Mouse (Mus musculus) lung, embryonic 16.5 days (tissue): Measurements from ENCODE around the gene Serpinb8. TPM values are rescaled to one million over a fixed set of nuclear protein-coding genes. Genes with fewer than 3 reads are reported as not detected.

Source experiments
- ATAC-seq: fragments of 200-750 bp; cut with Nextera tagmentation; 2 replicates; pipeline ENCODE4 v1.8.0; 2017; ENCODE audit warnings: low read depth, mild to moderate bottlenecking, moderate library complexity
- H3K27ac ChIP-seq: fragments of 300-500 bp; sonication (generic); 2 replicates; pipeline ENCODE4 v1.5.1; 2014; ENCODE audit warnings: mild to moderate bottlenecking, control low read depth, low read length
- H3K27me3 ChIP-seq: fragments of 300-500 bp; sonication (generic); 2 replicates; pipeline ENCODE4 v1.6.1; 2014; ENCODE audit warnings: low read depth, low read length, mixed read lengths; ENCODE audit not compliant: control insufficient read depth, insufficient read depth
- H3K36me3 ChIP-seq: fragments of 300-500 bp; sonication (generic); 2 replicates; pipeline ENCODE4 v1.6.1; 2014; ENCODE audit warnings: low read length; ENCODE audit not compliant: control insufficient read depth, insufficient read depth
- H3K4me1 ChIP-seq: fragments of 300-500 bp; sonication (generic); replicated peaks from 2 replicates; pipeline ENCODE4 v1.6.1; 2014; ENCODE audit warnings: low read length, mixed read lengths; ENCODE audit not compliant: control insufficient read depth, insufficient read depth
- H3K4me2 ChIP-seq: fragments of 300-500 bp; sonication (generic); 2 replicates; pipeline ENCODE4 v1.6.1; 2014; ENCODE audit warnings: low read depth, low read length, control low read depth
- H3K4me3 ChIP-seq: fragments of 300-500 bp; sonication (generic); 2 replicates; pipeline ENCODE4 v1.5.1; 2014; ENCODE audit warnings: mild to moderate bottlenecking, low read length, control low read depth
- H3K9ac ChIP-seq: fragments of 300-500 bp; sonication (generic); 2 replicates; pipeline ENCODE4 v1.6.1; 2014; ENCODE audit warnings: low read length, control low read depth
- H3K9me3 ChIP-seq: fragments of 300-500 bp; sonication (generic); 2 replicates; pipeline ENCODE4 v1.6.1; 2016; ENCODE audit warnings: low read length; ENCODE audit not compliant: control insufficient read depth
- WGBS: fragments of 180-500 bp; shearing (Covaris S2); extraction: QIAGEN DNeasy Blood & Tissue Kit; methylation state at CpG from one replicate; pipeline ENCODE4 v1.1.7; 2014; 5-methylcytosine and 5-hydroxymethylcytosine counted together
- polyA plus RNA-seq: library from polyadenylated mRNA; unstranded; fragments of >200 nt; fragmentation: Nextera tagmentation; extraction: Ambion mirVana; gene quantifications from 2 replicates; pipeline ENCODE4 v1.2.1, GENCODE M21; 2015

Serpinb8 gene
- polyA plus RNA-seq = 4.8 and 5.9 TPM in 2 replicates

DNA sequence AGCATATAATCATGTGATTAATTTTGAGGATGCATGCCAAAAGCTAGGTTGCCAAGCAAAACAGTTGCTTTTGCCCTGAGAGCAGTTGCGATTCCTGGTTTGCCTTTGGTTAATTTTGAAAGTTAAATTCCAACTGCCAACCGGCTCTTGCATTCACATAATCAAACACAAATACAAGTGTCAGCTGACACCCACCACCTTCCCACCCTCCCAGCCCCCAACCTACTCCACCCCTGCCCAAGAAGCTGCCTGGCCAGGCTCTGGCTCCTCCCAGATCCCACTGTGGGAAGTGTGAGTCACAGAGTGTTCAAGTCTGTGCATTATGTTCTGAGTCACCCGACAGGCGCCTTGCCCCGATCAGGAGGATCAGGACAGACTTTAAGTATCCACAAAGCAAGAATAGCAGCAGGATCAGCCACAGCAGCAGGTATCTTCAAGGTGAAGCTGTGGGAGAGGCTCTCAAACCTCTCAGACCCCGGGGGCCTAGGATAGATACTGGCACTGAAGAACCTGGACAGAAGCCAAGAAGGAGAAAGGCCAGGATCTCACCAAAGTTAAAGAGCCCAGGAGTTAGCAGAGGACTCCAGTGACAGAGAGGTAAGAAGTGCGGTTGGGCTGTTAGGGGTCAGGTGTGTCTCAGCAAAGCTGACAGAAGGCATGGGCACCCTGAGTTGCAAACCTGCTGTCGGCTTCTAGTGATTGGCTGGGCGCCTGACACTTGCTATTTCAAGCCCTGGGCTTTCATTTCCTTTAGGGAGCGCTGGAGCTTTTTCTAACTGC, at the start of gene Serpinb8:
Serpinb8 (plus strand) TSS at position 316 of the 780 bp plus-strand sequence.
- peak within 1 kb of the TSS; percentile 50 for H3K9ac ChIP-seq
- peak within 1 kb of the TSS; percentile 78 for H3K27ac ChIP-seq
- peak within 1 kb of the TSS; percentile 40 for H3K4me3 ChIP-seq
- no peaks in the 10 kb centered on the region for H3K36me3 ChIP-seq
- H3K27me3 ChIP-seq = no peaks in the 10 kb centered on the region
- 10% methylated on average over 10 of the region's 10 CpGs for WGBS
- H3K4me1 ChIP-seq = peaks cover 12% of the 10 kb centered on the region
- H3K9me3 ChIP-seq = no peaks in the 10 kb centered on the region
- ATAC-seq = peak; percentile 95
- peak within 1 kb of the TSS; percentile 55 for H3K4me2 ChIP-seq

DNA sequence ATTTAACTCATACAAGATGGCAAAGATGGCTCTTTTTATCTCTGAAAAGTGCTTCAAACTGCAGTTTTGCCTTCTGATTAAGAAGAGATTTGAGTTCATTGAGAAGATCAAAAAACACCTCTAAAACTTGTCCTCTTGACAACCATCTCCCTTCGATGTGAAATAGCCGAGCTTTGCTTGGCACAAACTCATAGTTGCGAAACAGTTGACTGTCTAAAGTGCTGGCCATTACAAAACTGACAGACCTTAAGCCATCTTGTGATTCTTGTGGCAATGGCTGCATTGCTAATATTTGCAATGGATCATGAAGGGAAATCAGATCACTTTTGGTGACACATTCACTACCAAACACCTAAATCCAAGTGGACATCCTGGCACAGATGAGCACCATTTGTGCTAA, 30.3 kb upstream of the Serpinb8 start:
- H3K4me1 ChIP-seq = no peaks in the 10 kb centered on the region
- no peaks in the 10 kb centered on the region for H3K27me3 ChIP-seq
- no peak overlapping the region for H3K4me3 ChIP-seq
- H3K27ac ChIP-seq = no peak overlapping the region
- no peaks in the 10 kb centered on the region for H3K36me3 ChIP-seq
- no peaks in the 10 kb centered on the region for H3K9me3 ChIP-seq
- 64% methylated on average over 3 of the region's 3 CpGs for WGBS
- no peak overlapping the region for H3K4me2 ChIP-seq
- ATAC-seq = no peak
- no peak overlapping the region for H3K9ac ChIP-seq

DNA sequence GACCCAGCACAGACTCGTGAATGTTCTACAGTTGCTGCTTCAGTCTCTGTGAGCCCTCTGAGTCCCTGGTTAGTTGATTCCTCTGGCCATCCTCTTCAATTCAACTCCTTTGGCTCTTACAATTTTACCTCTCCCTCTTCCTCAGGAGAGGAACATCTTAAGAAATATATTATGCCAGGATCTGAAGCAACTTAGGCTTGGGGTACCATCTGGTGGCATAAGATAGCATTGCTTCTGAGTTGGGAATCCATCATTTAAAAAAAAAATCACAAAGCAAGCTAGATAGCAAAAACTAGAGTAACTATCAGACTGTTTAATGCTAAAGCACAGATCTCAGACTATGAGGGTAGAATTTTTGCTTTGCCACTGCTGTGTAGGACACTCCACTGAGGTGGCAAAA, 27.7 kb upstream of the Serpinb8 start:
- Histone ChIP-seq H3K9ac (no peak overlapping the region), H3K4me1 (no peaks in the 10 kb centered on the region), H3K4me2 (no peak overlapping the region), H3K36me3 (no peaks in the 10 kb centered on the region), H3K27ac (no peak overlapping the region), H3K9me3 (no peaks in the 10 kb centered on the region), H3K4me3 (no peak overlapping the region), H3K27me3 (no peaks in the 10 kb centered on the region)
- WGBS = 58% methylated on average over 1 of the region's 1 CpGs
- ATAC-seq = no peak

DNA sequence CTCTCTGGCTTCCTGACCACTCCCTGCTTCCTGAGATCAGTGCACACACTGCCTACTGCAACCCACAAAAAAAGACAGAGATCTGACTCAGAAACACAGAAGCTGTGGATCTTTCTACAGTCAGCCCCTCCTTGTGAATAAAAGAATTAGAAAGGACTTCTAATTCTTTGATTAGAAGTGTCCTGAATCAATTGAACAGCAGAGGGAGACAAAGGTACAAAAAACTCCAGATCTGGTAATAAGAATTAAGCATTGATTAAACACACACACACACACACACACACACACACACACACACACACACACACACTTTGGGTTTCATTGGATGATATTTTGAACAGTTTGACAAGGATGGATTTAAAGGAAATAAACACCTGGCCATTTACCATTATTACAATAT, 24.2 kb upstream of the Serpinb8 start:
- Histone ChIP-seq H3K36me3 (no peaks in the 10 kb centered on the region), H3K9me3 (no peaks in the 10 kb centered on the region), H3K9ac (no peak overlapping the region), H3K27me3 (no peaks in the 10 kb centered on the region), H3K4me1 (no peaks in the 10 kb centered on the region), H3K4me3 (no peak overlapping the region), H3K4me2 (no peak overlapping the region), H3K27ac (no peak overlapping the region)
- ATAC-seq = no peak

DNA sequence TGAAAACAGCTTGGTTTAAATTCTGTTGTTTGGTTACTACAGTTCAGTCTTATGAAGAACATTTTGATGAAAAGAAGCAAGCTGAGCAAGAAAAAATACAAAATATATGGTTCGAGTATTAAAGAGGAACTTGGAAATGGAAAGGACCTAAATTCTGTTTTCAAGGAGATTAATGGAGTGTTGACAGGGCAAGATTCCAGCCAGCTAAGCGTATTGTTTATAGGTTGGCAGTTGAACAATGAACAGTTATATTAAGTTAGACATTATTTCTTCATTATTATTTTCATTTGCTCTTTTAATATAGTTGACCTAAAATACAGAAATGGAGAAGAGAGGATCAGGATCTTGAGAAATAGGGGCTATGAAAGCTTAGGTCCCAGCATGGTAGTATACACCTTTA, 13.7 kb upstream of the Serpinb8 start:
- no peak overlapping the region for H3K9ac ChIP-seq

DNA sequence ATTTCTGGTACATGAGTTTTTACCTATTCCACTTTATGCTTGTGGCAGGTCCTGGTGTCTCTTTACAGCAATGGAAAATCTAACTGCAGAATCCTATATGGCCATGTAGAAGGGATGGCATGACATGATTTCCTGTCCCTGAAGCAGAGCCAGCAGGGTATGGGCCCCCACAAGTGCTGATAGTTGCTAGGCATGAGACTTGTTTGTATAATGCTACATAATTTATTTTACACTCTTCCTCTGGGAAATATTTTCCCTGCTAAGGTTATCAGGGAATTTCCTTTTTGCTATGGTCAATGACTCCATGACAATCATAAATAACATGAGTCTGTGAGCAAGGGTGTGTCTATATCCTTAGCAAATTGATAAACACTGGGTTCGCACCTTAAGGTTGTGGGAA, 12.3 kb upstream of the Serpinb8 start:
- H3K27ac ChIP-seq = no peak overlapping the region
- H3K4me1 ChIP-seq = no peaks in the 10 kb centered on the region
- H3K4me3 ChIP-seq = no peak overlapping the region
- ATAC-seq = peak; percentile 51; the same call in 1 of the 2 replicates
- H3K9me3 ChIP-seq = no peaks in the 10 kb centered on the region
- no peaks in the 10 kb centered on the region for H3K36me3 ChIP-seq
- no peak overlapping the region for H3K4me2 ChIP-seq
- H3K27me3 ChIP-seq = no peaks in the 10 kb centered on the region
- 40% methylated on average over 1 of the region's 1 CpGs for WGBS
- no peak overlapping the region for H3K9ac ChIP-seq

More for the DNA sequence above, 13.7 kb upstream of the Serpinb8 start:
- Histone ChIP-seq H3K4me1 (no peaks in the 10 kb centered on the region), H3K36me3 (no peaks in the 10 kb centered on the region), H3K27me3 (no peaks in the 10 kb centered on the region), H3K9me3 (no peaks in the 10 kb centered on the region), H3K4me2 (no peak overlapping the region), H3K27ac (peak overlapping the region; percentile 25; the same call in 1 of the 2 replicates), H3K4me3 (no peak overlapping the region)
- ATAC-seq = peak; percentile 66
- WGBS = 40% methylated on average over 2 of the region's 2 CpGs

DNA sequence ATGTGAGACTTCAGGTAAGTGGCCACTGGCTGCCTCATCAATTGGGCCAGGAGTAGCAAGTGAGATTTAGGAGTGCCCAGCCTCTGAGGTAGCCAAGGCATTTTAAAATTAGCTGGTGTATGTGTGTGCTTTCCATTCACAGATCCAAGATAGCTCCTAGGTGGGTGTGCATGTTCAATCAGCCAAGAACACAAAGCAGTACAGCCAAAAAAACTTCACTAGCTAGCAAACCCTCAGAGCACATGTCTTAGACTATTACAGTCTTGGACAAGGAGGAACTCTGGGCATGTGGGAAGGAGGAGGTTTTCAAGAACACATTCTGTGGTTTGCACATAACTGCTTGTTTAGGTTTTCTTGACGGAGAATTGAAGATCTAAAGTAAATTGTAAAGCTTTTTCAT, 8.6 kb upstream of the Serpinb8 start:
- Histone ChIP-seq H3K4me1 (no peaks in the 10 kb centered on the region), H3K9me3 (no peaks in the 10 kb centered on the region), H3K27ac (no peak overlapping the region), H3K4me3 (no peak overlapping the region), H3K9ac (no peak overlapping the region), H3K36me3 (no peaks in the 10 kb centered on the region), H3K27me3 (no peaks in the 10 kb centered on the region), H3K4me2 (no peak overlapping the region)
- no peak for ATAC-seq
- WGBS = 39% methylated on average over 1 of the region's 1 CpGs

DNA sequence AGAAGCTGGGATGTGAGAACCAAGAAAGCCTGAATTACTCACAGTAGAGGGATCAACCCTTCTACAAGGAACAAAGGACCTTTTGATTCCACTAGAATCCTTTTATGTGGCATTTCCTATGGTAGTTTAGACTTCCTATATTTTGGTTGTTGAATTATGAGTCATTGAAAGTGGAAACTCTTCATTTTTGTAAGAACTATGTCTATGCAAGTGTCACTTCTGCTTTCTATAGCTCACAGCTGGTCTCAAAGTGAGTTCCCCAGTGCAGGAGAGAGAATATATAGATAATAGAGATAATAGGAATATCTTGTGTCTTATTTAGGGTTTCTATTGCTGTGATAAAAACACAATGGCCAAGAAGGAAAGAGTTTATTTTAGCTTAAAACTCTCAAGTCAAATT, 6.9 kb upstream of the Serpinb8 start:
- no peak overlapping the region for H3K4me2 ChIP-seq
- no peak overlapping the region for H3K9ac ChIP-seq
- H3K4me3 ChIP-seq = no peak overlapping the region
- no peaks in the 10 kb centered on the region for H3K27me3 ChIP-seq
- no peaks in the 10 kb centered on the region for H3K9me3 ChIP-seq
- no peak overlapping the region for H3K27ac ChIP-seq
- no peak for ATAC-seq
- H3K36me3 ChIP-seq = no peaks in the 10 kb centered on the region
- no peaks in the 10 kb centered on the region for H3K4me1 ChIP-seq

DNA sequence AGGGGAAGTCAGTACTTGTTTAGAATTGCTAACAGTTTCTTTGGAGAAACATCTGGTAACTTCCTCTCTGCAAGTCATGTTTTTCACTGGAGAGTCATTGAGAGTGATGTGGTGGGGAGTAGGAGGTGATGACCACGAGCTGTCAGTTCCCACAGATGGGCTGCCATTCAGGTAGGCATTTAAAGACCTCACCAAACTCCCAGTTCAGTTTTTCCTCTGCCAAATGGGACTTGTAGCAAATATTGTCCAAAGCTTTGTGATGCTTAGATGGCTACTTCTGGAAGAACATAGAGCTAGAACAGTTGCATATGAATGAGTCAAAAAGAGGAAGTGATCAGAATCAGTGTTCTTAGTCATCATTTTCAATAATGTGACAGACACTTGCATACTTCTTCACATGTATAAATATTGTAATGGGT, 5.8 kb upstream of the Serpinb8 start:
- no peaks in the 10 kb centered on the region for H3K4me1 ChIP-seq
- no peak overlapping the region for H3K4me3 ChIP-seq
- H3K9ac ChIP-seq = no peak overlapping the region
- no peaks in the 10 kb centered on the region for H3K9me3 ChIP-seq
- H3K4me2 ChIP-seq = no peak overlapping the region
- WGBS = 20% methylated on average over 1 of the region's 1 CpGs
- H3K36me3 ChIP-seq = no peaks in the 10 kb centered on the region
- no peak for ATAC-seq
- no peaks in the 10 kb centered on the region for H3K27me3 ChIP-seq
- no peak overlapping the region for H3K27ac ChIP-seq
